Mouse (Mus musculus) lung, embryonic 14.5 days (tissue): ENCODE measurements around the gene Hoxa13. TPM values are rescaled to one million over a fixed set of nuclear protein-coding genes. Genes with fewer than 3 reads are reported as not detected.

Experiments
- ATAC-seq: fragments of 200-750 bp; cut with Nextera tagmentation; 2 replicates; pipeline ENCODE4 v1.8.0; 2017; ENCODE audit warnings: mild to moderate bottlenecking, moderate TSS enrichment, moderate library complexity; ENCODE audit not compliant: insufficient read depth
- DNase-seq: peaks from one replicate; pipeline ENCODE4 v3.0.0-alpha.2; 2015
- H3K27ac ChIP-seq: fragments of 300-500 bp; sonication (generic); 2 replicates; pipeline ENCODE4 v1.5.1; 2014; ENCODE audit warnings: low read depth, mild to moderate bottlenecking, moderate library complexity
- H3K27me3 ChIP-seq: fragments of 300-500 bp; sonication (generic); 2 replicates; pipeline ENCODE4 v1.6.1; 2014; ENCODE audit warnings: low read length, control low read depth; ENCODE audit not compliant: insufficient read depth
- H3K36me3 ChIP-seq: fragments of 300-500 bp; sonication (generic); 2 replicates; pipeline ENCODE4 v1.6.1; 2014; ENCODE audit warnings: control low read depth; ENCODE audit not compliant: insufficient read depth
- H3K4me1 ChIP-seq: fragments of 300-500 bp; sonication (generic); 2 replicates; pipeline ENCODE4 v1.6.1; 2014; ENCODE audit warnings: antibody characterized with exemption, control low read depth; ENCODE audit not compliant: insufficient read depth
- H3K4me2 ChIP-seq: fragments of 300-500 bp; sonication (generic); 2 replicates; pipeline ENCODE4 v1.6.1; 2014; ENCODE audit warnings: mild to moderate bottlenecking
- H3K4me3 ChIP-seq: fragments of 300-500 bp; sonication (generic); 2 replicates; pipeline ENCODE4 v1.5.1; 2014; ENCODE audit warnings: low read depth, low read length
- H3K9ac ChIP-seq: fragments of 300-500 bp; sonication (generic); 2 replicates; pipeline ENCODE4 v1.6.1; 2014
- H3K9me3 ChIP-seq: fragments of 300-500 bp; sonication (generic); 2 replicates; pipeline ENCODE4 v1.6.1; 2016; ENCODE audit warnings: low read depth, low read length, control low read depth
- CTCF ChIP-seq: IDR thresholded peaks from 2 replicates; pipeline ENCODE4 v1.5.1; 2016; ENCODE audit warnings: antibody characterized with exemption, low read depth
- WGBS: fragments of 180-500 bp; shearing (Covaris S2); extraction: QIAGEN DNeasy Blood & Tissue Kit; methylation state at CpG from one replicate; pipeline ENCODE4 v1.1.7; 2014; 5-methylcytosine and 5-hydroxymethylcytosine counted together
- polyA plus RNA-seq: library from polyadenylated mRNA; unstranded; fragments of >200 nt; fragmentation: Nextera tagmentation; extraction: Ambion mirVana; gene quantifications from 2 replicates; pipeline ENCODE4 v1.2.1, GENCODE M21; 2014

Hoxa13 gene
- polyA plus RNA-seq, 1 experiment from 2014 or later = not detected

GRCm38 (mm10) chr6:52238976-52239375, 21.7 kb downstream of the Hoxa13 start:
- H3K4me1 ChIP-seq = no peaks in the 10 kb centered on the region
- no peak overlapping the region for H3K9ac ChIP-seq
- no peak overlapping the region for H3K4me2 ChIP-seq
- H3K27ac ChIP-seq = no peak overlapping the region
- H3K4me3 ChIP-seq = no peak overlapping the region
- ATAC-seq = no peak
- H3K9me3 ChIP-seq = no peaks in the 10 kb centered on the region
- H3K36me3 ChIP-seq = no peaks in the 10 kb centered on the region
- 1% methylated on average over 7 of the region's 7 CpGs for WGBS
- no peak for TF ChIP-seq CTCF
- peaks cover 99% of the 10 kb centered on the region for H3K27me3 ChIP-seq
- DNase-seq = no peak

- DNase-seq = no peak
- Histone ChIP-seq H3K36me3 (no peaks in the 10 kb centered on the region), H3K4me3 (no peak overlapping the region), H3K27ac (no peak overlapping the region), H3K4me2 (no peak overlapping the region), H3K9ac (no peak overlapping the region), H3K9me3 (no peaks in the 10 kb centered on the region), H3K4me1 (no peaks in the 10 kb centered on the region), H3K27me3 (peaks cover 99% of the 10 kb centered on the region)
- ATAC-seq = no peak
- WGBS = 2% methylated on average over 7 of the region's 7 CpGs
- TF ChIP-seq CTCF = no peak
Measured at GRCm38 (mm10) chr6:52238155-52238545, 22.5 kb downstream of the Hoxa13 start.

GRCm38 (mm10) chr6:52237346-52238154, 23.1 kb downstream of the Hoxa13 start:
- no peak for ATAC-seq
- H3K27me3 ChIP-seq = peaks cover 99% of the 10 kb centered on the region
- H3K27ac ChIP-seq = no peak overlapping the region
- no peaks in the 10 kb centered on the region for H3K4me1 ChIP-seq
- DNase-seq = no peak
- no peaks in the 10 kb centered on the region for H3K36me3 ChIP-seq
- no peak for TF ChIP-seq CTCF
- no peak overlapping the region for H3K4me3 ChIP-seq
- H3K4me2 ChIP-seq = no peak overlapping the region
- no peak overlapping the region for H3K9ac ChIP-seq
- 12% methylated on average over 10 of the region's 10 CpGs for WGBS
- H3K9me3 ChIP-seq = no peaks in the 10 kb centered on the region

GRCm38 (mm10) chr6:52236806-52237205, 23.9 kb downstream of the Hoxa13 start:
- ATAC-seq (no peak), DNase-seq (no peak)
- Histone ChIP-seq H3K27me3 (peaks cover 99% of the 10 kb centered on the region), H3K4me2 (no peak overlapping the region), H3K9ac (no peak overlapping the region), H3K4me1 (no peaks in the 10 kb centered on the region), H3K27ac (no peak overlapping the region), H3K9me3 (no peaks in the 10 kb centered on the region), H3K36me3 (no peaks in the 10 kb centered on the region), H3K4me3 (no peak overlapping the region)
- 6% methylated on average over 3 of the region's 3 CpGs for WGBS
- no peak for TF ChIP-seq CTCF

- no peak for TF ChIP-seq CTCF
- ATAC-seq (no peak), DNase-seq (no peak)
- Histone ChIP-seq H3K4me2 (no peak overlapping the region), H3K27ac (no peak overlapping the region), H3K4me3 (no peak overlapping the region), H3K9ac (no peak overlapping the region), H3K27me3 (peaks cover 98% of the 10 kb centered on the region), H3K4me1 (no peaks in the 10 kb centered on the region), H3K9me3 (no peaks in the 10 kb centered on the region), H3K36me3 (no peaks in the 10 kb centered on the region)
- WGBS = 16% methylated on average over 6 of the region's 6 CpGs
Measured at GRCm38 (mm10) chr6:52235866-52236265, 24.8 kb downstream of the Hoxa13 start.

- DNase-seq = no peak
Measured at GRCm38 (mm10) chr6:52235267-52235666, 25.4 kb downstream of the Hoxa13 start.

GRCm38 (mm10) chr6:52234428-52235140, 26.1 kb downstream of the Hoxa13 start:
- no peak for ATAC-seq
- Histone ChIP-seq H3K4me1 (no peaks in the 10 kb centered on the region), H3K9ac (peak overlapping the region; percentile 26; the same call in 1 of the 2 replicates), H3K9me3 (no peaks in the 10 kb centered on the region), H3K4me3 (peak overlapping the region; percentile 22; the same call in 1 of the 2 replicates), H3K4me2 (peak overlapping the region; percentile 10; the same call in 1 of the 2 replicates), H3K27me3 (peaks cover 98% of the 10 kb centered on the region), H3K36me3 (no peaks in the 10 kb centered on the region), H3K27ac (no peak overlapping the region; the same call in 1 of the 2 replicates)
- 2% methylated on average over 68 of the region's 68 CpGs for WGBS
- DNase-seq = no peak
- no peak for TF ChIP-seq CTCF

More at GRCm38 (mm10) chr6:52235267-52235666, 25.4 kb downstream of the Hoxa13 start:
- WGBS = 31% methylated on average over 9 of the region's 9 CpGs
- no peaks in the 10 kb centered on the region for H3K9me3 ChIP-seq
- H3K36me3 ChIP-seq = no peaks in the 10 kb centered on the region
- no peak overlapping the region for H3K4me2 ChIP-seq
- no peak overlapping the region for H3K4me3 ChIP-seq
- ATAC-seq = no peak
- TF ChIP-seq CTCF = no peak
- H3K4me1 ChIP-seq = no peaks in the 10 kb centered on the region
- peaks cover 98% of the 10 kb centered on the region for H3K27me3 ChIP-seq
- no peak overlapping the region for H3K9ac ChIP-seq
- H3K27ac ChIP-seq = no peak overlapping the region
